Comparison of ENCODE assay signal across 8 mouse cellular contexts in the genomic region with DNA sequence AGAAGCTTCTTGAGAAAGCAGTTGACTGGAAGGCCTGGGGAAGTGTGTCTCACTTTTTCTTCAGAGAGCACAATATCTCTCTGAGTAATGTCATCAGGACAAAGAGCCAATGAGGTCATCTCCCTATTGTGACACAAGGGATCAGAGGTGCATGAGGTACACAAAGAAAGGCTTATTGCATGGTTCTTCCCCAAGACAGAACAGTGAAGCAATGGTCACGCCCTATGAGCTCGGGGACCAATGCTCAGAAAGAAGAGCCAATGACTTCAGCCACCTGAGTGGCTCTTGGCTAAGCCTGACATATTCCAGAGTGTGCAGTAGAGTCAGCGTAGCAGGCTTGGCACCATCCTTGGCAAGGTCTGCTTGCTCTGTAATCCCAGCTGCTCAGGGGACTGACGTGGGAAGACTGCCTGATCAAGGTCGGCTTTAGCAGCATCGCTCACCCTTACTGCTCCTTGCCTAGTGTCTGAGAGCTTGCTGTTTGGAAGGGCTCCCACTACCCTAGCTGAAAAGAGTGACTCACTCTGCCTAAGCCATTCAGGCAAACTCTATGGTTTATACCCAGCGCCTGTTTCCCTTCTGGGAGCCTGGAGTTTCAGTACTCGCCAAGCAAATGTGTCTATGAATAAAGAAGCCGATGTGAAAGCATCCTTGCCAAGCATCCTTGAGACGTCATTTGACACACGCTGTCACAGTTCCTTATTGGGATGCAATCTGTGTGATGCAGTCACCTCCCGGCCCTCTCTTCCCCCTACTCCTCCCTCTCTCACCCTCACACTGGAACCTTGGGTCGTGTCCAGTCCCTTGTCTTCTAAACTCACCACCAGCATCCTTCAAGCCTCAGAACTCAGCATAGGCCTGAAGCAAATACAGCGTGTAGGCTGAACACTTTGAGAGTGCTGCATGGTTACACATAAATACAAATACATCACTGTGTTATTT.
DNase-seq lines count a peak whose midpoint lies in the region.

No protein-coding gene starts in this region.

- DNase-seq in gastrocnemius, adult 8-10 months (ENCODE audit: low spot score in 2 of 2) = peak; percentile 14 to 17
- DNase-seq in gastrocnemius, postnatal 4 days (ENCODE audit: low spot score in 2 of 2) = no peak
- DNase-seq in Muller cell, postnatal 12 days (ENCODE audit: inconsistent ontology term) = peak; percentile 84
- peak; percentile 66 to 72 for DNase-seq in cerebellum, postnatal 10 days
- peak; percentile 44 to 56 for DNase-seq in layer of hippocampus, postnatal 36 days
- no peak for DNase-seq in thymus, adult 18-20 months
- DNase-seq in urinary bladder, adult 2 months (ENCODE audit: low spot score) = no peak
- DNase-seq in c-Kit-positive CD71-positive TER-119-positive erythroid progenitor cells, embryonic 14.5 days (ENCODE audit: low spot score) = no peak

Comparison
In these comparisons a context has a peak if more than half of its experiments do, and no peak if none do; other contexts are left out.
1. DNase-seq: peak in gastrocnemius, adult 8-10 months (2 of 2), Muller cell, postnatal 12 days (single experiment), cerebellum, postnatal 10 days (2 of 2) and layer of hippocampus, postnatal 36 days (2 of 2); none in gastrocnemius, postnatal 4 days (0 of 2), thymus, adult 18-20 months (0 of 2), urinary bladder, adult 2 months (single experiment) and c-Kit-positive CD71-positive TER-119-positive erythroid progenitor cells, embryonic 14.5 days (single experiment).